Mouse (Mus musculus) CH12.LX (cell line): Measurements from ENCODE around the gene Itsn1. TPM values are rescaled to one million over a fixed set of nuclear protein-coding genes. Genes with fewer than 3 reads are reported as not detected.
A peak's percentile ranks its signal among the peaks of the same experiment; 100 is the strongest.

Source experiments
- DNase-seq: peaks from one replicate; pipeline ENCODE4 v3.0.0-alpha.2; 2013; ENCODE audit errors: extremely low read depth
- H3K27ac ChIP-seq: 2 replicates; pipeline ENCODE4 v1.5.1; 2012; ENCODE audit warnings: low read depth, mild to moderate bottlenecking, control low read depth, moderate library complexity; ENCODE audit not compliant: insufficient read depth
- H3K27me3 ChIP-seq: replicated peaks from 2 replicates; pipeline ENCODE3; 2012; ENCODE audit warnings: inconsistent platforms
- H3K36me3 ChIP-seq, 2 experiments: replicated peaks in 1 of 2; 2 replicates each; pipeline versions ENCODE3 to v1.6.1; 2012; ENCODE audit warnings: inconsistent platforms in 1 of 2, low read length in 1 of 2, mild to moderate bottlenecking in 1 of 2, mixed read lengths in 1 of 2, moderate library complexity in 1 of 2; ENCODE audit not compliant: control insufficient read depth in 1 of 2, insufficient read depth in 1 of 2
- H3K4me1 ChIP-seq, 2 experiments: 2 replicates each; pipeline ENCODE4 v1.6.1; 2012; ENCODE audit warnings: inconsistent platforms in 1 of 2, moderate library complexity in 1 of 2; ENCODE audit not compliant: insufficient read depth in 2 of 2, control insufficient read depth in 1 of 2
- H3K4me2 ChIP-seq: 2 replicates; pipeline ENCODE4 v1.6.1; 2012; ENCODE audit warnings: low read depth, mild to moderate bottlenecking, control low read depth; ENCODE audit not compliant: poor library complexity, insufficient read depth, severe bottlenecking
- H3K4me3 ChIP-seq, 3 experiments: fragments of 150-350 bp in 1 of 3; sonication (generic) in 1 of 3; replicated peaks in 1 of 3; 2 replicates each; pipeline versions ENCODE3 to v1.5.1; 2011 to 2012; ENCODE audit warnings: low read depth in 2 of 3, low read length in 2 of 3, mild to moderate bottlenecking in 2 of 3, moderate library complexity in 2 of 3, control low read depth in 1 of 3, improper control_type of control experiment in 1 of 3, inconsistent platforms in 1 of 3, mixed read lengths in 1 of 3; ENCODE audit not compliant: poor library complexity in 1 of 3
- H3K79me2 ChIP-seq: replicated peaks from 2 replicates; pipeline ENCODE4 v1.6.1; 2012; ENCODE audit warnings: mild to moderate bottlenecking, moderate library complexity; ENCODE audit not compliant: control insufficient read depth, poor library complexity, insufficient read depth, severe bottlenecking; ENCODE audit errors: extremely low read depth
- H3K9ac ChIP-seq: 2 replicates; pipeline ENCODE4 v1.6.1; 2012; ENCODE audit warnings: low read depth, mild to moderate bottlenecking, control low read depth, moderate library complexity; ENCODE audit not compliant: insufficient read depth
- H3K9me3 ChIP-seq: replicated peaks from 2 replicates; pipeline ENCODE3; 2012; ENCODE audit warnings: low read length, inconsistent platforms, mixed read lengths
- BHLHE40 ChIP-seq: IDR thresholded peaks from 2 replicates; pipeline ENCODE4 v1.6.1; 2011; ENCODE audit warnings: mild to moderate bottlenecking, low read depth, low read length, improper control_type of control experiment
- CHD1 ChIP-seq: IDR thresholded peaks from 2 replicates; pipeline ENCODE4 v1.6.1; 2012; ENCODE audit warnings: low read depth, low read length, improper control_type of control experiment, inconsistent platforms
- CHD2 ChIP-seq: IDR thresholded peaks from 2 replicates; pipeline ENCODE4 v1.6.1; 2011; ENCODE audit warnings: low read length, improper control_type of control experiment
- E2F4 ChIP-seq: IDR thresholded peaks from 2 replicates; pipeline ENCODE4 v1.6.1; 2011; ENCODE audit warnings: low read depth, low read length, improper control_type of control experiment; ENCODE audit not compliant: insufficient replicate concordance
- EP300 ChIP-seq: IDR thresholded peaks from 2 replicates; pipeline ENCODE4 v1.6.1; 2011; ENCODE audit warnings: low read length, improper control_type of control experiment
- ETS1 ChIP-seq: conservative IDR thresholded peaks from 2 replicates; pipeline ENCODE4 v1.6.1; 2012; ENCODE audit warnings: low read depth, mild to moderate bottlenecking, inconsistent platforms, low read length, improper control_type of control experiment, moderate library complexity
- HCFC1 ChIP-seq: IDR thresholded peaks from 2 replicates; pipeline ENCODE4 v1.6.1; 2012; ENCODE audit warnings: low read depth, mild to moderate bottlenecking, inconsistent platforms, low read length, improper control_type of control experiment
- IRF4 ChIP-seq: IDR thresholded peaks from 2 replicates; pipeline ENCODE4 v1.6.1; 2014; ENCODE audit warnings: low read depth, mild to moderate bottlenecking, inconsistent platforms, low read length, improper control_type of control experiment
- JUN ChIP-seq: IDR thresholded peaks from 2 replicates; pipeline ENCODE4 v1.6.1; 2011; ENCODE audit warnings: low read depth, mild to moderate bottlenecking, low read length, improper control_type of control experiment, moderate library complexity; ENCODE audit not compliant: insufficient read depth
- JUND ChIP-seq: conservative IDR thresholded peaks from 2 replicates; pipeline ENCODE4 v1.6.1; 2011; ENCODE audit warnings: low read depth, low read length, improper control_type of control experiment
- KAT2A ChIP-seq: IDR thresholded peaks from 2 replicates; pipeline ENCODE4 v1.6.1; 2012; ENCODE audit warnings: low read length, improper control_type of control experiment, inconsistent platforms; ENCODE audit not compliant: insufficient replicate concordance
- MAFK ChIP-seq: IDR thresholded peaks from 2 replicates; pipeline ENCODE4 v1.6.1; 2011; ENCODE audit warnings: low read length, improper control_type of control experiment; ENCODE audit not compliant: insufficient replicate concordance
- MAX ChIP-seq: IDR thresholded peaks from 2 replicates; pipeline ENCODE4 v1.6.1; 2011; ENCODE audit warnings: low read length, improper control_type of control experiment
- MEF2A ChIP-seq: IDR thresholded peaks from 2 replicates; pipeline ENCODE4 v1.6.1; 2014; ENCODE audit warnings: low read depth, mild to moderate bottlenecking, inconsistent platforms, low read length, improper control_type of control experiment, borderline replicate concordance
- MXI1 ChIP-seq: IDR thresholded peaks from 2 replicates; pipeline ENCODE4 v1.6.1; 2011; ENCODE audit warnings: mild to moderate bottlenecking, low read depth, low read length, improper control_type of control experiment
- MYC ChIP-seq: IDR thresholded peaks from 2 replicates; pipeline ENCODE4 v1.6.1; 2011; ENCODE audit warnings: low read depth, mild to moderate bottlenecking, improper control_type of control experiment, low read length
- NRF1 ChIP-seq: IDR thresholded peaks from 2 replicates; pipeline ENCODE4 v1.6.1; 2014; ENCODE audit warnings: low read depth, mild to moderate bottlenecking, inconsistent platforms, low read length, improper control_type of control experiment, moderate library complexity
- PAX5 ChIP-seq: IDR thresholded peaks from 2 replicates; pipeline ENCODE4 v1.6.1; 2012; ENCODE audit warnings: low read length, inconsistent platforms, mixed read lengths
- POLR2A ChIP-seq: IDR thresholded peaks from 2 replicates; pipeline ENCODE4 v1.6.1; 2011; ENCODE audit warnings: low read depth, mild to moderate bottlenecking, improper control_type of control experiment, low read length
- SIN3A ChIP-seq: IDR thresholded peaks from 2 replicates; pipeline ENCODE4 v1.6.1; 2012; ENCODE audit warnings: low read length, improper control_type of control experiment, inconsistent platforms
- TBP ChIP-seq: conservative IDR thresholded peaks from 2 replicates; pipeline ENCODE4 v1.6.1; 2011; ENCODE audit warnings: low read depth, low read length, improper control_type of control experiment
- TCF12 ChIP-seq: IDR thresholded peaks from 2 replicates; pipeline ENCODE4 v1.6.1; 2014; ENCODE audit warnings: low read depth, mild to moderate bottlenecking, inconsistent platforms, low read length, improper control_type of control experiment
- UBTF ChIP-seq: IDR thresholded peaks from 2 replicates; pipeline ENCODE4 v1.6.1; 2012; ENCODE audit warnings: low read depth, mild to moderate bottlenecking, inconsistent platforms, low read length, improper control_type of control experiment, moderate library complexity
- USF1 ChIP-seq: IDR thresholded peaks from 2 replicates; pipeline ENCODE4 v1.6.1; 2014; ENCODE audit warnings: low read depth, mild to moderate bottlenecking, inconsistent platforms, low read length, improper control_type of control experiment
- USF2 ChIP-seq: conservative IDR thresholded peaks from 2 replicates; pipeline ENCODE4 v1.6.1; 2011; ENCODE audit warnings: low read depth, low read length, improper control_type of control experiment
- ZNF384 ChIP-seq: IDR thresholded peaks from 2 replicates; pipeline ENCODE4 v1.6.1; 2012; ENCODE audit warnings: low read depth, low read length, improper control_type of control experiment, inconsistent platforms
- dilution Hi-C: fragments of 300-500 bp; cut with MboI; formaldehyde crosslinking; loops from 2 replicates; pipeline ENCODE4 v1.14.3; 2020; ENCODE audit warnings: low sequenced_read_pairs; ENCODE audit not compliant: extremely low pct_unique_long_range_greater_than_20kb, extremely low pct_ligation_motif_present
- in situ Hi-C: fragments of 300-500 bp; cut with MboI; formaldehyde crosslinking; loops from 3 replicates; pipeline ENCODE4 v1.14.3; 2019; ENCODE audit warnings: low sequenced_read_pairs, low pct_ligation_motif_present, low pct_unique_long_range_greater_than_20kb, mixed read lengths
- polyA plus RNA-seq: library from polyadenylated mRNA; unstranded; fragments of >175 nt; gene quantifications from 2 replicates; pipeline ENCODE4 v1.2.1, GENCODE M21; 2012; ENCODE audit warnings: low read depth; ENCODE audit not compliant: insufficient read length
- total RNA-seq, 2 experiments: library from RNA; depleted of rRNA; stranded (reverse); fragments of 300-350 nt in 1 of 2; fragments of >200 nt in 1 of 2; gene quantifications; 2 replicates each; pipeline ENCODE4 v1.2.3; 2012 to 2014

The Itsn1 gene
- total and polyA plus RNA-seq, 3 experiments = 32.5 to 54.5 (median 46.3) TPM

DNA sequence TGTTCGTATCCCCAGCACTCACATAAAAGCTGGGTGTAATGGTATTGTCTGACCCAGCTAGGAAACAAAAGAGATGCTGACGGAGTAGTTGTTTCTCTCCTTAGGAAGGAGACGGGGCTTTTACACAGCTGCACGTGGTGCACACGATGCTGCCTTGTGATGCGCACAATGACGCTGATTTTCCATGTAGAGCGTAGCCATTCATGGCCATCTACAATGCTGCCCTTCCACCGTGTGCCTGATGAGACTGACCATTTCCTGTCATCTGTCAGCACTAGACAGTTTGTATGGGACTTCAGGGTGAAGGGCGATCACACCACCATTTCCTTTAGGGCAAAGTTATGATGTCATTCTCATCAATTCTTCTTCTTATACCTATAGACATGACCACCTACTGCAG is 239.6 kb downstream of the Itsn1 start:
- in situ Hi-C loops (no loop called here), dilution Hi-C loops (no loop called here)
- Histone ChIP-seq H3K36me3 (no peaks in the 10 kb centered on the region), H3K4me3 (peak overlapping the region in 1 of 3 experiments; percentile 21), H3K27ac (no peak overlapping the region), H3K9ac (no peak overlapping the region), H3K4me1 (peaks cover 17 to 21% of the 10 kb centered on the region in 2 experiments), H3K79me2 (no peaks in the 10 kb centered on the region), H3K4me2 (no peak overlapping the region), H3K9me3 (no peaks in the 10 kb centered on the region), H3K27me3 (no peaks in the 10 kb centered on the region)
- DNase-seq = no peak
- TF ChIP-seq UBTF (no peak), TCF12 (peak; percentile 54; the same call in 1 of the 2 replicates), PAX5 (no peak), MAFK (no peak), HCFC1 (peak; percentile 30), JUND (peak; percentile 88), MEF2A (peak; percentile 55; the same call in 1 of the 2 replicates), MXI1 (peak; percentile 70), KAT2A (no peak), EP300 (peak; percentile 47), CHD1 (no peak), BHLHE40 (peak; percentile 97), CHD2 (no peak), SIN3A (peak; percentile 34; the same call in 1 of the 2 replicates), NRF1 (peak; percentile 33; the same call in 1 of the 2 replicates), IRF4 (peak; percentile 68; the same call in 1 of the 2 replicates), ETS1 (peak; percentile 86), MAX (peak; percentile 96), USF1 (peak; percentile 38), TBP (no peak), JUN (peak; percentile 91), E2F4 (no peak), ZNF384 (no peak), MYC (peak; percentile 96), POLR2A (no peak), USF2 (peak; percentile 28)
